Mouse (Mus musculus) left cerebral cortex, adult 9 months (tissue): ENCODE measurements at regions not wholly inside any gene's neighbourhood (a gene's known extent, or its start where the extent isn't known, plus 50 kb on each side); places are given as distances from the start of the nearest gene placed in this dataset.

Source experiments
- DNase-seq, 2 experiments: peaks; one replicate each; pipeline ENCODE4 v3.0.0; 2022; ENCODE audit warnings: low spot score in 2 of 2

DNA sequence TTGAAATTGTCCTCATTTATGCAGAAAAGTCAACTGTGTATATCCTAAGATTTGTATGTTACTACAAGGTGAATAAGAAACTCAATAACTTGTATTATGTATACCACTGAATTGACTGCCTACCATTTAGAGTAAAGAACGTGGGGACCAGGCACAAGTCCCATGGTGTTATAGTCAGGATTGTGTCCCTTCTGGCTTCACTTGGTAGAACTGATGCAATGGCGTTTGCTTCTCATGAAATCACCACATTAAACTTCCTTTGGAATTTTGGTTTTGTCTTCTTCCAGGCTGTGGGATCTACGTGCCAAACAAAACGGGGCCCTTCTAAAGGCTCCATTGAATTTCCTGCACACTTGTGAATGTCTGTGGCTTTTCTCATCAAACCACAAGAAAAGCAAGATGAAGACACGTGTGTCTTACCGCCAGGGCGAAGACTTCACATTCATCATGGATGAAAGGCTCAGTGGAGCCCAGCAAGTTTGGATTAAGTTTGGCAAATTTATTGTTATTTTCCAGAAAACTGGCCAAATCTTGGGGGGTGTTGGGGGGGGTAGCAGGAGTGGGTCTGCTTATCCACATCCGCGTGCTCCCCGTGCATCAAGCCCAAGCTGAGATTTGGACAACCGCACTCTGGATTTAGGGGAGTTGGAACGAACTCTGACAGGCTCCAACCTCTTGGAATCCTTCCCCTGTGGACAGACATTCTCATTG lies 353.3 kb downstream of the Ankrd50 start:
- no peak for DNase-seq

DNA sequence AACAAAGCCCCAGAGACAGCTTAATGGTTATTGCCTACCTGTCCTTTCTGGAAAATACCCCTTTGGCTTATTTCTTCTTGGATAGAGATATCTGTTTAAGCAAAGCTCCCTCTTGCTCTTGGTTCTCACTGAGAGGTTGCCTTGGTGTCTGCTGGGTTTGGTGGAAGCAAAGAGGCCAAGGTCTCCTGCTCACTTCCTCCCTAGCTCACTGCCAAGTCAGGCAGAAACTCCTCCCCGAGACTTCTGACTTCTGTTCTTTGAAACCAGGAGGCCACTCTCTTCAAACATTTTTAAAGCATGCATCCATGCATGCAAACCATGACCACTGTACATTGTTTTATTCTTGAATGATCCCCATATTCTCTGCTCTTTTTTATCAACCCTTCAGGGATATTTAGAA lies 354.6 kb downstream of the Ankrd50 start:
- DNase-seq: no peak

DNA sequence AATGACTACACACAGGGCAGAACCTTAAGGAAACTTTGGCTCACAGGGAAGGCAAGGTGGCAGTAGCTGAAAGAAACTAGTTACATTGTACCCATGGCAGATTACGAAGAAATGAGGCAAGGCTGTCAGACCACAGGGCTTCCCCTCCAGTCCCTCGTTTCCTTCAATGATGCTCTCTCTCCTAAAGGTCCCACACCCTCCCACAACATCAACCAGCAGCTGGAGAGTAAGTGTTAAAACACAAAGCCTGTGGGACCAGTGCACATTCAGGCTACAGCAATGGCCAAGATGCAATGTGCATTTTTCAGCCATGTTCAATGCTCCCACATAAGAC lies 355.5 kb downstream of the Ankrd50 start:
- no peak for DNase-seq

DNA sequence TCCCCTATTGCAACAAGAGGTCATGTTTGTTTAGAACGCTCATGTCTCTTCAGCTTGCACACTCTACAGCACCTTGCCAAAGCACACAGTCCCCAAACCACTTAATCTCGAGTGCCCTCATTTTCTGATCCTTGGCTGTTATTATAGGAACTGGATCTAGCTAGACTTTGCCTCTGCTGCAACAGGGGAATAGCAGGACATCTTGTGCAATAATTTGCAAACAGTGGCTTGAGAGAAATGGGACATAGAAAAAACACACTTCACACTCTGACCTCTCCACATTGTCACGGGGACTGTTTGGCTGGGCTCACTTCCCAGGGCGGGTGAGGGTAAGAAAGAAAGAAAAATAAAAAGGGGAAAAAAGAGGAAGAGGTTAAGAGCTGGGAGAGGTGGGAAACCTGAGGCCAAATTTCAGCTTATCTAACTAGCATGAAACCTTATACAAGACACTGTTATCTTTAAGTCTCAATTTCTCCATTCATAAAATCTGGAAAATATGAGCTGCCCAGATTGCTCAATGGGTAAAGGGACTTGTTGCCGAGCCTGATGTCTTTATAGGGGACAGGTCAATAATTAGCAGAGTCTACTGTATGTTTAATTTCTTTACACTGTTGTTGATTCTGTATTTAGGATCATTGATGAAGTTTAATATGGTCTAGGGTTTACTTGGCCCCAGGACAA lies 356.0 kb downstream of the Ankrd50 start:
- DNase-seq: no peak

DNA sequence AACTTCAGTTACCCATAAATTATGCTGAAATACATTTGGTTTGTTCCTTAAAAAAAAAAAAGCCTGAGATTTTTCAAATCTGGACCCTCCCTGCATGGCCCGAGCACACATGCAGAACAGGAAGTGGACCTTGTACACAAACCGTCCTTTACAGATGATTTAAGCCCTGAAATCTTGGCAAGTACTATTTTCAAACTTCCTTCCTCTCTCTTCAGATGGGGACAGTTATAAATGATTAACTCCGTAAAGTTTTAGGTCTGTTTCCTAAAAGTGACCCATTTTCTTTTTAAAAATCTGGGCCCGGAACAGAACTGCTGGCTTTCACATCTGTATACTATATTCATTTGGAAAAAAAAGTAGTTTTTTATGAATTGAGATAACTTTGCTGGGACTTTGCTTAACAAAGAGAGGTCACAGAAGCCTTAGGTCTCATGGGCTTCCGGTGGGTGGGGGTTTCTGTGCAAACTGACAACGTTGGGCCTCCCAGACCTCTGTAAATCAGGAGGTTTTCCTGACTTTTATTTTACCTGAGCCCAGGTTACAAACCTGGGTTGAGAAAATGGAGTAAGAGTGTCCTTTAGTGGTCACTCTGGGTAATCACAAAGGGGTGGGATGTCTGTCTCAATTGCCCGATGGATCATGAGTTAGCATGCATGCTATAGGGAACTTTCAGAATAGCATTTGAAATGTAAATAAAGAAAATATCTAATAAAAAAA lies 368.4 kb downstream of the Ankrd50 start:
- DNase-seq: no peak

DNA sequence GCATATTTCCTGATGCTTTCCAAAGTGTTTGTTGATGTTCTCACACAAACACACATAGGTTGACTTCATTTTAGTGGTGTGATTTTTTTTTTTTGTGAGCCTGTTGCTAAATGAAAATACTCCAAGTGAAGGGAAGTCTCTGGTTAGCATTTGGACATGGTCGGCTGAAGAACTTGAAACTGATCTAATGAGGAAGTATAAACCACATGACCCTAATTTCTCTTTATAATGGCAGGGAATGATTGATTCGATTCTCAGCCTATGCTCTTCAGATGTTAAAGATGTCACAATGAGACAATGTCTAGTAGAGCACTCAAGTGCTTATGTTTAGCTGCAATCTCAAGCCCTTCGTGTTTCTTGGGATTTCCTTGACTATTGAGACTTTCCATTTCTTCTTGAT lies 372.1 kb downstream of the Ankrd50 start:
- no peak for DNase-seq

DNA sequence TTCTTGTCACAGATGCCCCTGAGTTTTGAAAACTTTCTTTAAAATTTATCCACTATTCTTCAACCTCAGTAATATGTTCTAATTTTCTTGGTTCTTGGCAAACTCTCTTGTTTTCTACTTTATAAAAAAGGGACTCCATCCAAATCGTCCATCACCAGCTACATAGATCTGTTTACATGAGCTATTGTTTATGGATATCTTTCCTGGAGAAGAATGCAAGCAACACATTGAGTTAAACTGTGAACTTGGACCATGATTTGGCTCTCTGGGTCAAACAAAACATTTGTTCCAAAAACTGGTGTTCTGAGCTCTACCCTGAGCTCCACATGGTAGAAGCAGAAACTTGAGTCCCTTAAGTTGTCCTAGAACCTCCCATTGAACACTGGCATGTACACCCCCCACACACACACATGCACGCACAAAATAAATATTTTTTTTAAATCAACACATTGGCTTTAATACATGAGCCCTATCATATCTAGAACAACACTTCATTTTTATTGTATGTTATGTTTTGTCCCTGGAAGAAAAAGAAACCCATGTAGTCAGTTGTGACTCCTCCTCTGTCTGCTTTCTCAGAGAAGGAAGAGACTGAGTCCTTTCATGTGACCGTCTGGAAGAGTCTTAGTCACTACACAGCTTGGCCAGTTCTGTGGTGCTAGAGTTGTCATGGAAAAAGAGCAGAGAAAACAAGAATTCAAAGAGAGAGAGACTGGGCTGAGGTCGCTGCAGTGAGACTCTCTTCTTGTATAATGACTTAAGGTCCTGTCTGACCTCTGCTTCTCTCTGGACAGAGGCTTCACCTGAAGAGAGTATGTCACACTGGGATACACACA lies 379.4 kb downstream of the Ankrd50 start:
- DNase-seq: no peak

DNA sequence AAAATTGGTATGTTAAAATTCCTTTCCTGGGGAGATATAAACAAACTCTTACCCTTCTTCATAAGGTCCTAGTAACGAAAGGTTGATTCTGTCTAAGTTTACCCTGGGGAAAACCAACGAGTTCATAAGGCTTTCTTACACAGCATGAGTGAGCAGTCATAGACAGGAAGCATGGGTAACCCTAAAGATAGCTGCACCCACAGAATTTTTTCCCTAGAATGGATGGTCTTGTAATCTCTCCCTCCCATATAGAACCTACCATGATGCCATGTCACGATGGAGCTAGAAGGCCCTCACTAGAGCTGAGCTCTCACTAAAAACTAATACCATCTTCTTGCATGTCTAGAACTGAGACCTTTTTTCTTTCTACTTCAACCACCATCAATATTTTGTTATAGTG lies 380.1 kb upstream of the Gm5148 start:
- DNase-seq: no peak

DNA sequence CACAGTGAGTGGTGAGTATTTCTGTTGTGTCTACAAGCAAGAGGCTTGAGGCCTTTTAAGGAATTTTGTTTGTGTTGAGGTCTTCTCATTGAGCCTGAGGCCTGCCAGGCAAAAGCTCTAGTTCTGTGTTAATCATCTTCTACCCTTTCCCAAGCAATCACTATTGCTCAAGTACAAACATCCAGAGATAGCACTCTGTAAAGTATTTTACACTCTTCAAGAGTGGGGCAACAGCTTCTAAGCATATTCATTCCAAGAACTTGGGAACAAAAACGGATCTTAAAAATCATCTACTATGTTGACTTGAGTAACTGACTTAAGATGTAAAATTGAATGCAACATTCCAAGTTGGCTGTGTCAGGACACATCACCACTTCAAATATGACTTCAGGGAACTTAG lies 378.7 kb upstream of the Gm5148 start:
- DNase-seq: no peak

DNA sequence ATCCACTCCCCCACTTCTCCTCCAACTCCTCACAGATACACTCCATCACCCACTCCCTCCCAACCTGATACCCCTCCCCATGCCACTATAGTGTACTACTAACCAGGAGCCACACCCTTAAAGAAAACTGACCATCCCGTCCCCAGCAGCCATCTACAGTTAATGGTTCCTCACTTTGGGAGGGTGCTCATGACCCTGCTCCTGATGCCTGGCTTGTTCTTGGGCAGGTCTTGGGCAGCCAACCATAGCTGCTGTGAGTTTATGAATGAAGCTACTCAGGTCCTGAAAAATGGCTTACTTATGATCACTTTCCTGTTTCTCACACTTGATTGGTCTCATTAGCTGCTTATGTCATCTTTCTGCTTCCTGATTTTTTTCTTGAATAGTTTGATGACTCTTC lies 377.9 kb upstream of the Gm5148 start:
- DNase-seq: no peak

DNA sequence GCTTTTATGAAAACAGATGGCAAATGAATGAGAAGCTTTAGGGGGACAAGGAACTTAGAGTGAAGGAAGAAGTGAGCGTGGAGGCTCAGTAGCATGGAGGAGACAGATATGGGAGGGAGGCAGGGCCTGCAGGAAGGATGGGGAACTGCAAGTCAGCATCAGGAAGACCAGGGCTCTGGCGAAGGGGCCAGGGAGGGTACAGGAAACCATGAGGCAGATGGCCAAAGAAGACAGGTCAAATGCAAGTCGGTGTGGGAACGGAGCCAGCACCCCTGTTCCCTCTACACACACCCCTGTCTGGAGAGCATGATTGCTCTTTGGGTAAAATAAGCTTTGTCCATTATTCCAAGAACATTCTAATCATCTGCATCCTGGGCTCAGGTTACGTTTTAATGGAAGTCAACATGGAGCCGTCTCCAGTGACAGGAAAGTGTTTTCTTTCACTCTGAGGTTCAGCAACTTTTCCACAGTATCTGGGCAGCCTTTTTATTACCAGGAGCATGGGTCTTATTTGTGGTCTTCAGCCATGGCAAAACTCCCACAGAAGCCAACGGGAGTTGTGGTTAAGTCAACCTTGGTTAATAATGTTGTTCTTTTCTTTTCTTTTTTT lies 370.2 kb upstream of the Gm5148 start:
- peak in 1 of 2 experiments; percentile 15 for DNase-seq

DNA sequence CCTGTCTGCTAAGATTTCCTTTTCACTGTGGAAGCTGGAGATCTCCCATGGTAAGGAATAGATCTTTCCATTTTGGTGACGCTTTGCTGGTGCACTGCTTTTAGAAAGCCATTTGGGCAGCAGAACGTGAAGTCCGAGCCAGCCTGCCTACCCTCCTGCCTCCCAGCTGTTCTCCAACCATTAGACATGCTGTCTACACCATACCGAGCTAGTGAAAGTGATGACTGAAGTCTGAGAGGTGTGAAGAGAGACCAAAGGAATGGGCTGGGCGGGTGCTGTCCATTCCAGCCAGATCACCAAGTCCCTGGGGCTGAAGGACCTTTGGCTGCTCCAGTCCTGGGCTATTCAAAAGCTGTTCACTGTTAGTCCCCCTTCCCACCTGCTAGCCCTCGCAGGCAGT lies 360.3 kb upstream of the Gm5148 start:
- DNase-seq: peak in 1 of 2 experiments; percentile 7

DNA sequence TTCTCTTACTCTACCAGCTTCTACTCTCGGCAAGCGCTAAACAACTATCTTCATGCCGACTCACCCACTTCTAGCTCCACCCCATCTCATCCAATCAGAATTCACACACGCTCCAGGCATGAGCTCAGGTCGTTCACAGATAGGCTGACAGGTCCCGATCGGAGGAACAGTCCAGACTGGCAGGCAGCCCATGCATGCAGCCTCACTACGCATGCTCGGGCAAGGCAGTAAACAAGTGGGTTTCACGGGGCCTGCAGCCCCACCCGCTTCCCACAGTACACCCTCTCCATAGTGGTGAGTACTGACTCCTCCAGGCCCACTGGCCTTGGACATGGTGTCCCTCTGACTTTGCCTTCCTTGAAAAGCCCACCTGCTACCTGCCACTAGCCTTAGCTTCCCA lies 358.1 kb upstream of the Gm5148 start:
- DNase-seq: no peak

DNA sequence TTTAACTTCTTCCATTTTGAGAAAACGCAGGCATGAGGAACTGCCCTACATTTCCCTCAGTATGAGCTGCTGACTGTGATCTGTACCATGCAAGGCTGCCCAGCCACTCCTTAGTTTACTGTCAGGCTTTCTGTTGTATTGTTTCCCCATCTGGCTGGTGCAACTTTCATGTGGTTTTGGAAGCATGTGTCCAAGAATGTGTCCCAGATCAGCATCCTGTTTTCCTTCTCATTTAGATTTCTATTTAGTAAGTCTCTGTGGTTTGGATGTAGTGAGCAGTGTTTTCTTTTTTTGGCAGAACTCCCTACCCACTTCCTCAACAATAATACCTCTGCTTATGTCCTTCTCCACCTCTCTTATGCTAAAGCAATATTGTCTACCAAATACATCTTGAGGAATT lies 352.5 kb upstream of the Gm5148 start:
- peak; percentile 7 to 23 for DNase-seq

DNA sequence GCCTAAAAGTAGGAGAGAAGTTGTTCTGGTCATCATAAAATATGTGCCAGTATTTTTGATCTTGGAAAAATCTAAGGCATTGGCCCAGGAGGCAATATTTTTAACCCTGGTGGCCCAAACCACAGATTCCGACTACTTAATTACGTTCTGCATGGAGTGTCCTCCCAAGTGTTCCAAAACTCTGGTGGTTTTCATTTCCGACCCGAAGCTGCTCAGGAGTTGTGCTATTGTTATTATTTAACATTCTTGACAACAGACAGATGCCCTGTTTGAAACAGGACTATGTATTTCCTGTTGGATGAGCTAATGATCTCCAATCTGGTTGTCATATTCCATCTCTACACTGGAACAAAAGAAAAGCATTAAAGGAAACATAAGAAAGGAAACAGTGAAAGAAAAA lies 349.7 kb upstream of the Gm5148 start:
- DNase-seq: no peak

DNA sequence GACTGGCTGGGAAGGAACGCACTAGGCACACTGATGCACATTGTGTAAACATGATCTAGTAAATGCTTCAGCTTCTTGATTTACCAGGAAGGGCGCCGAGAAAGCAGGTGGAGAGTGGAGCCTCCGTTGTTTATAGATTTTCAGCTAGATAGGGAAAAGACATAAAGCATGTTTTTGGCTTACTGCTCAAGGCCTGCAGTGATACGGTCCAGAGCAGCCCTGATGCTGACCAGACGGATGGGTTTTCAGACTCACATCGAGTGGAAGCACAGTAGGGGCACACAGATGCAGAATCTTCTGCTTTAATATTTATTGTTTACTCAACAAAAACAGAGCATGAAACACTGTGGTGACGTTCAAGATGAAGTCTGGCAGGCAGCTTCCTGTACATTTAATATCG lies 331.3 kb upstream of the Gm5148 start:
- no peak for DNase-seq

DNA sequence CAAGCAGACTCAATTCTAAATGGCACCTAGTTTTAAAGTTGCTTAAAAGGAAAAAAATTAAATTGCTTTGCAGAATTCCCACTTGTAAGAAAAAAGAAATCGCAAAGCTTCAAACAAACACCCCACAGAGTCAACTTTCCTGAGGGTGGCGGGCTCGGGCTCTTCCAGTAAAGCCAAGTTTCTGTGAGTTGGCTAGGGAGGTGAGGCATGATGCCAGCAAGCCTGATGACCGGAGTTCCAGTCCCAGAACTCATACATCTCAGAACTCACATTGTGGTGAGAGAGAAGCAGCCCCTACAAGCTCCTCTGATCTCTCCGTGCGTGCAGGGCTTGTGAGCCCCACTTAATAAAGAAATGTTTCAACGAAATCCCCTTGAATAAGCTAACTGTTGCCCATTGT lies 328.7 kb upstream of the Gm5148 start:
- no peak for DNase-seq

DNA sequence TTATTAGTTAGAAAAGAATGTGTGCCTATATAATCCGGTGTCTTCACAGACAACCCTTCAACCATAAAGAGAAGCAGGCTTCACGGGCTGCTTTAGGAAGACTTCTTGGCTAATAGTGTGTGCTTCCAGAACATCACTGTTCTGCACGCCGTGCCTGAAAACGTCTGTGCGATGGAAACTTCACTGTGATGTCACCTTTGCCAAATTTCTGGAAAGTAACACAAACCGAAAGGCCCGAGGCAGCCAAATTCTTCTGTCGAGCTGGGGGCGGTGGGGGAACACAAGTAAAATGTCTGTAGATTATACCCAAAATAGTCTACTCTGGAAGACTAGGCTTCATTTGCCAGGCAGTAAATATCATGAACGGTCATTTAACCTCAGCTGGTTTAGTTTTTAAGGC lies 327.5 kb upstream of the Gm5148 start:
- DNase-seq: no peak

DNA sequence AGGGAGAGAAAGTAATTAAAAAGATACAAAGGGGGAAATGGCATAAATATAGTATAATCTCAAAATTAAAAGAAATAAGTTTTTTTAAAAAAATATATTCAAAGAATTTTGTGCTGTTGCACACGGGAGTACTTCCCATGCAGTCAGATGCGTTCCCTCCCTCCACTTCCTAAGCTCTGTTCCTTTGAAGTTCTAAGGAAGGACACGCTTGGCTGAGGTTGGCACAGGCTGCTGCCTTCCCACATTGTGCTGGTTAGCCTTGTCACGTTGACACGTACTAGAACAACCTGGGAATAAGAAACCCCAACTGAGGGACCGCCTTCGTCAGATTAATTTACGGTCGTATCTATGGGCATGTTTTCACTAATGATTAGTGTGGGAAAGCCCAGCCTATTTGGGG lies 326.6 kb upstream of the Gm5148 start:
- no peak for DNase-seq

DNA sequence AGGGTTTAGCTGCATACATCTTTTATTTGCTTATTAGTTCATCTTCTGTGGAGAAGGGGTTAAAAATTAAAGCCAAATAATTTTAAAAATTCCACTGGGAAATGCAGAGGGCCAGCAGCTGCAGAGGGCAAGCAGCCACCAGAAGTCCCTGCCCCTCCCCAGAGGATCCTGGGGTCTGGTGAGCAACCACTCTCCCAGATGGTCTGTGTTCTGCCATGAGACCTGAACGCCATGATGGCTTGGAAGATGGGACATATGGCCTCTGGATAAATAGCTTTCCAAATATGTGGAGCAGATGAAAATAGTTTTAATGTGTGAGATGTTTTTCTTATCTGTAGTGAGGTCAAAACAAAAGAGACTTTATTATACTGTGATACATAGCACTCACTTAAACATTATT lies 326.1 kb upstream of the Gm5148 start:
- DNase-seq: no peak

DNA sequence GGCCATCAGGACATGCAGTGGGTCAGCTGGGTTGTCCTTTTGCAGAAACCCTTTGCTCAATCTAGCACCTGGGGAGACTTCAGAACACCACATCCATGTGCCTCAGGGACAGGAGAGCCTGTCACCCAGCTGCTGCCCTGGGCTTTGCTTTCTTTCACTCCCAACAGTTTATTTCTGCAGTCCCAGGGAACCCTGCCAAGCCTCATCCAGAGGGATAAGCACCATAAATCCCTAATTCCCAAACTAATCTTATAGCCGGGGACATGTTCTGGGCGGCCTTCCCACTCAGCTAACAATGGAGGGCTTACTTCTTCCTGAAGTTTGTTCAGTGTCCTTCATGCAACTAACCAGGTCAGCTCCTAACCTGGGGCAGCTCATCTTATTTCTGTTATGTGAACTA lies 325.0 kb upstream of the Gm5148 start:
- no peak for DNase-seq

DNA sequence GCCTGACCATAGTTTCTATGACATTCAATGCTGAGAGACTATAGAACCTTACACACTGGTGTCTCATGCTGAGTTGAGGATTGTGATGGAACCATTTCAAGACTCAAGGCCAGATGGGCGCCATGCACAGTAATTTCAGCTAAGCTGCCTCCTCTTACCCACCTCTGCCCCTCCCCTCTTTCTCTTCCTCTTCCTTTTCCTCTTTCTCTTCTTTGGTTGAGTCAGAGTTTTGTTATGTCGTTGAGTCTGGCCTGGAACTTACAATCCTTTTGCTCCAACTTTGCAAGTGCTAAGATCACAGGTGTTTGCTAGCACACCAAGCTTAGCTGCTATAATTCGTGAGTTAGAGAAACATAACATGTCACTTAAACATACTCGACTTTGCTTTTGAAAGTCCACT lies 323.2 kb upstream of the Gm5148 start:
- no peak for DNase-seq
